Mouse (Mus musculus) Patski (cell line): ENCODE data around the gene Etnk2. TPM values are rescaled to one million over a fixed set of nuclear protein-coding genes. Genes with fewer than 3 reads are reported as not detected.

ENCODE experiments used
- ATAC-seq: fragments of 100-300 bp; one replicate; pipeline ENCODE4 v1.8.0; 2021
- CTCF ChIA-PET: fragments of 350-600 bp; sonication (Branson Sonifier 250); formaldehyde crosslinking; loops from one replicate; lab custom pipeline; 2022; ENCODE audit warnings: inconsistent platforms; lab: Charles Lee
- POLR2A ChIA-PET: fragments of 350-600 bp; sonication (Branson Sonifier 250); formaldehyde crosslinking; loops from one replicate; lab custom pipeline; 2022; ENCODE audit warnings: antibody characterized with exemption, inconsistent platforms; lab: Charles Lee
- DNase-seq: peaks from one replicate; pipeline ENCODE4 v3.0.0-alpha.2; 2011; ENCODE audit warnings: low read depth, low spot score
- H3K27me3 ChIP-seq: fragments of 371-371 bp; one replicate; pipeline ENCODE4 v1.5.1; 2021
- CTCF ChIP-seq: fragments of 100-300 bp; IDR thresholded peaks from one replicate; pipeline ENCODE4 v1.5.1; 2021
- in situ Hi-C: fragments of 300-500 bp; cut with MboI; formaldehyde crosslinking; loops from 3 replicates; pipeline ENCODE4 v1.11.1; 2018; ENCODE audit warnings: low pct_unique_long_range_greater_than_20kb, mixed read lengths
- polyA plus RNA-seq: library from polyadenylated mRNA; unstranded; gene quantifications from one replicate; pipeline ENCODE4 v1.2.3, GENCODE M21; 2021

Etnk2 gene
- polyA plus RNA-seq, 1 experiment from 2014 or later: 0.51 TPM

DNA sequence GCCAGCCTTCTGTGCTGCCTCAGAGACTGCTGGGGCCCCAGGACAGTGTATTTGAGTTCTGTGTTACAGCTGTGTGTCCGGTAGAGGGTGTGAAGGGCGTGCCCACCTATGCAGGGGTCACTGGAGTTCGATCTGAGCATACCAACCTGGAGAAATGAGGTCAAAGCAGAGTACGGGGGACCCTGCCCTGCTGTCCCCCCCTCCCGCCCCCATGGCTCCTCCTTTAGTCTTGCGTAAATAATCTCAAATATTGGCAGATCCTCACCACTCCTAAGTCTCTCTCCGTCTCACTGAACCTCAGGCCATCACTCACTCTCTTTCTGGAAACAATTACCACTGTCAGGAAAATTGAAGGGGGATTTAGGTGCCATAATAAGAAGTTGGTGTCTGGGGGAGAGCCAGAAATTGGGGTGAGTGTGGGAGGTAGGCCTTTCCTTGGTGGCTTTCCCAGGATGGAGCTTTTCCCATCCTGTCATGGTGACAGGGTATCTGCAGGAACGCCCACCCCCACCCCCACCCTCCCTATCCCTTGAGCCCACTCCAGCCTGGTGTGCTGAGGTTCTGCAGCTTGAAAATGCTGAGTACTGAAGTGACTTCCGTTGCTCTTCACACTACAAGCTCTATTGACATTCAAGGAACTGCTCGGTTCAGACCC, 3.7 kb downstream of the Etnk2 start:
- POLR2A ChIA-PET: no interaction called here
- no peak for DNase-seq
- TF ChIP-seq CTCF: no peak
- peaks cover 37% of the 10 kb centered on the region for H3K27me3 ChIP-seq
- ATAC-seq: no peak
- in situ Hi-C loops: no loop called here
- CTCF ChIA-PET: interaction anchor here (1.1 kb wide), 1 partner anchor 14 kb away, joined by 3 read pairs; no protein-coding TSS in a partner anchor

- ChIA-PET CTCF (interaction anchor here (1.1 to 1.5 kb wide), 3 partner anchors 10 to 15 kb away, joined by 3 read pairs; no protein-coding TSS in a partner anchor), POLR2A (no interaction called here)
- ATAC-seq (no peak), DNase-seq (no peak)
- in situ Hi-C loops: no loop called here
- TF ChIP-seq CTCF: no peak
- peaks cover 40% of the 10 kb centered on the region for H3K27me3 ChIP-seq
These were observed 4.5 kb downstream of the Etnk2 start for GRCm38 (mm10) chr1:133367606-133368488.

GRCm38 (mm10) chr1:133368644-133369043, 5.3 kb downstream of the Etnk2 start:
- TF ChIP-seq CTCF: no peak
- ChIA-PET CTCF (interaction anchor here (1.4 to 1.5 kb wide), 2 partner anchors 9 to 12 kb away, joined by 3 read pairs; no protein-coding TSS in a partner anchor), POLR2A (no interaction called here)
- H3K27me3 ChIP-seq: peaks cover 40% of the 10 kb centered on the region
- in situ Hi-C loops: no loop called here
- ATAC-seq (no peak), DNase-seq (no peak)

- DNase-seq (no peak), ATAC-seq (no peak)
- ChIA-PET POLR2A (no interaction called here), CTCF (interaction anchor here (1.1 to 1.7 kb wide), 2 partner anchors 10 to 17 kb away, joined by 4 to 5 read pairs; no protein-coding TSS in a partner anchor)
- TF ChIP-seq CTCF: no peak
- in situ Hi-C loops: no loop called here
- H3K27me3 ChIP-seq: peaks cover 26% of the 10 kb centered on the region
These were observed 7.0 kb downstream of the Etnk2 start for GRCm38 (mm10) chr1:133370352-133370751.

- ChIA-PET CTCF (interaction anchor here (0.7 to 1.7 kb wide), 3 partner anchors 9 to 18 kb away, joined by 3 to 5 read pairs (median 3); no protein-coding TSS in a partner anchor), POLR2A (no interaction called here)
- ATAC-seq (no peak), DNase-seq (no peak)
- no peak for TF ChIP-seq CTCF
- in situ Hi-C loops: no loop called here
- peaks cover 21% of the 10 kb centered on the region for H3K27me3 ChIP-seq
These were observed 8.1 kb downstream of the Etnk2 start for GRCm38 (mm10) chr1:133371431-133371830.

GRCm38 (mm10) chr1:133372113-133372512, 8.7 kb downstream of the Etnk2 start:
- no peak for TF ChIP-seq CTCF
- ChIA-PET CTCF (interaction anchor here (1.3 kb wide), 1 partner anchor 8 kb away, joined by 3 read pairs; no protein-coding TSS in a partner anchor), POLR2A (no interaction called here)
- DNase-seq (no peak), ATAC-seq (no peak)
- in situ Hi-C loops: no loop called here
- peaks cover 21% of the 10 kb centered on the region for H3K27me3 ChIP-seq

- ChIA-PET POLR2A (no interaction called here), CTCF (interaction anchor here (1.0 to 1.8 kb wide), 2 partner anchors 10 to 235 kb away, joined by 3 to 4 read pairs; no protein-coding TSS in a partner anchor)
- TF ChIP-seq CTCF: no peak
- DNase-seq (no peak), ATAC-seq (peak; percentile 8)
- peaks cover 8% of the 10 kb centered on the region for H3K27me3 ChIP-seq
- in situ Hi-C loops: loop anchor here (25.0 kb wide), 1 partner anchor 536 kb away; the partner anchor contains the start of genes Optc and Prelp
These were observed 12.4 kb downstream of the Etnk2 start for GRCm38 (mm10) chr1:133375696-133376346.

GRCm38 (mm10) chr1:133377547-133377946, 14.2 kb downstream of the Etnk2 start:
- in situ Hi-C loops: loop anchor here (25.0 kb wide), 1 partner anchor 535 kb away; the partner anchor contains the start of genes Optc and Prelp
- no peak for TF ChIP-seq CTCF
- ChIA-PET POLR2A (interaction anchor here (0.6 kb wide), 1 partner anchor 201 kb away, joined by 4 read pairs; no protein-coding TSS in a partner anchor), CTCF (interaction anchor here (1.1 to 1.4 kb wide), 3 partner anchors 9 to 236 kb away, joined by 3 read pairs; no protein-coding TSS in a partner anchor)
- ATAC-seq (no peak), DNase-seq (no peak)
- H3K27me3 ChIP-seq: peaks cover 7% of the 10 kb centered on the region

DNA sequence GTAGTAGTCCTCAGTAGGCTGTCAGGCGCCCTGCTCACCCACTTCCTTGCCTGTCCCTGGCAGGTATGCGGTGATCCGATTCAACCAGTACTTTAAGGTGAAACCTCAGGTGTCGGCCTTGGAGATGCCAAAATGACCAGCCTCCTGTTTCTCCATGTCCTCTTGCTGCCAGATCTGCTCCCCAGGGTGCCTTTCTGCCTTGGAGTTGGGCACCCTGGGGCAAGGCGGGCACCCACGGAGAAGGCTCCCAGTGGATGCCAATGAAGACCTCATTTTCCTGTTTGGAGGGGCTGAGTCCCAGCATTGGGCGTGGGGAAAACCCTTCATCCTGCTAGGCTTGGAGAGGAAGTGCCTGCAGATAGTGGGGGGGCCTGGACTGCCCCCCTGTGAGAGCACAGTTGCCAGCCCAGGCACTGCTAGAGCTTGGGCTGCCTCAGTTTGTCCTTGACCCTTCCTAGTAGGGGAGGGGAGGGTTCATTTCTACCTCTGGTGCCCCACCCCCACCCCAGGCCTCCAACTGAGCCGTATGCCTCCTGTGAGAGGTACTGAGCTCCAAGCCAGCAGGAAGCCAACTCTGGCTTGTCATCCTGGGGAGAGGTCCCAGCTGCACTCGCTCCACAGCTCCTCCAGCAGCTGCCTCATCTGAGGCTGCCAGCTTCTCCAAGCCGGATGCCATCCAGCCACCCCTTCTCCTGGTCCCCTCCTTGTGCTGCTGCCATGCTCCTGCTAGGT, 16.0 kb downstream of the Etnk2 start:
- ChIA-PET CTCF (interaction anchor here (0.9 to 3.3 kb wide), 6 partner anchors 25 to 232 kb away, joined by 3 to 15 read pairs (median 4); partner anchors contain the start of gene Snrpe), POLR2A (interaction anchor here (0.6 to 0.7 kb wide), 2 partner anchors 229 to 1782 kb away, joined by 3 to 8 read pairs; no protein-coding TSS in a partner anchor)
- ATAC-seq (no peak), DNase-seq (no peak)
- no peaks in the 10 kb centered on the region for H3K27me3 ChIP-seq
- no peak for TF ChIP-seq CTCF
- in situ Hi-C loops: loop anchor here (25.0 kb wide), 1 partner anchor 533 kb away; the partner anchor contains the start of genes Optc and Prelp
